Mouse (Mus musculus): ENCODE measurements at regions not wholly inside any gene's neighbourhood (a gene's known extent, or its start where the extent isn't known, plus 50 kb on each side); places are given as distances from the start of the nearest gene placed in this dataset.

- intact Hi-C loops (cut with DNase I), result no loop called here
- DNase-seq, result no peak
Measured at GRCm38 (mm10) chr10:17042973-17043372, 680.0 kb upstream of the Cited2 start.

GRCm38 (mm10) chr10:17046765-17047164 lies 676.3 kb upstream of the Cited2 start:
- no peak for DNase-seq
- intact Hi-C loops (cut with DNase I), result no loop called here

GRCm38 (mm10) chr10:17072906-17073305 lies 650.1 kb upstream of the Cited2 start:
- intact Hi-C loops (cut with DNase I), result no loop called here

GRCm38 (mm10) chr10:17074013-17074401 lies 649.0 kb upstream of the Cited2 start:
- no peak for DNase-seq
- intact Hi-C loops (cut with DNase I), result no loop called here

More at GRCm38 (mm10) chr10:17072906-17073305, 650.1 kb upstream of the Cited2 start:
- DNase-seq, result no peak

GRCm38 (mm10) chr10:17074402-17075027 lies 648.5 kb upstream of the Cited2 start:
- no peak for DNase-seq
- intact Hi-C loops (cut with DNase I), result loop anchor here (5.0 kb wide), 1 partner anchor 648 kb away; the partner anchor contains the start of gene Cited2

- intact Hi-C loops (cut with DNase I), result loop anchor here (5.0 kb wide), 1 partner anchor 647 kb away; the partner anchor contains the start of gene Cited2
Measured at GRCm38 (mm10) chr10:17075147-17075546, 647.9 kb upstream of the Cited2 start.

GRCm38 (mm10) chr10:17075576-17075975 lies 647.4 kb upstream of the Cited2 start:
- intact Hi-C loops (cut with DNase I), result loop anchor here (5.0 kb wide), 1 partner anchor 647 kb away; the partner anchor contains the start of gene Cited2

More at GRCm38 (mm10) chr10:17075147-17075546, 647.9 kb upstream of the Cited2 start:
- no peak for DNase-seq

GRCm38 (mm10) chr10:17076186-17076585 lies 646.8 kb upstream of the Cited2 start:
- intact Hi-C loops (cut with DNase I), result loop anchor here (5.0 kb wide), 1 partner anchor 646 kb away; the partner anchor contains the start of gene Cited2
- no peak for DNase-seq

More at GRCm38 (mm10) chr10:17075576-17075975, 647.4 kb upstream of the Cited2 start:
- no peak for DNase-seq

- DNase-seq, result no peak
- intact Hi-C loops (cut with DNase I), result loop anchor here (5.0 kb wide), 1 partner anchor 645 kb away; the partner anchor contains the start of gene Cited2
Measured at GRCm38 (mm10) chr10:17077580-17077979, 645.4 kb upstream of the Cited2 start.

GRCm38 (mm10) chr10:17080818-17081217 lies 642.2 kb upstream of the Cited2 start:
- intact Hi-C loops (cut with DNase I), result no loop called here
- DNase-seq, result no peak

GRCm38 (mm10) chr10:17082926-17083325 lies 640.1 kb upstream of the Cited2 start:
- DNase-seq, result no peak
- intact Hi-C loops (cut with DNase I), result no loop called here

- intact Hi-C loops (cut with DNase I), result no loop called here
Measured at GRCm38 (mm10) chr10:17102065-17102464, 621.0 kb upstream of the Cited2 start.

GRCm38 (mm10) chr10:17103416-17103815 lies 619.6 kb upstream of the Cited2 start:
- no peak for DNase-seq
- intact Hi-C loops (cut with DNase I), result no loop called here

More at GRCm38 (mm10) chr10:17102065-17102464, 621.0 kb upstream of the Cited2 start:
- no peak for DNase-seq

- intact Hi-C loops (cut with DNase I), result no loop called here
- no peak for DNase-seq
Measured at GRCm38 (mm10) chr10:17106831-17107230, 616.2 kb upstream of the Cited2 start.

- intact Hi-C loops (cut with DNase I), result no loop called here
- no peak for DNase-seq
Measured at GRCm38 (mm10) chr10:17111071-17111470, 611.9 kb upstream of the Cited2 start.

- intact Hi-C loops (cut with DNase I), result no loop called here
- DNase-seq, result no peak
Measured at GRCm38 (mm10) chr10:17114805-17115204, 608.2 kb upstream of the Cited2 start.

- DNase-seq, result no peak
- intact Hi-C loops (cut with DNase I), result loop anchor here (5.0 kb wide), 2 partner anchors 103 to 598 kb away; no protein-coding TSS in a partner anchor
Measured at GRCm38 (mm10) chr10:17129391-17130163, 593.4 kb upstream of the Cited2 start.

GRCm38 (mm10) chr10:17130661-17131060 lies 592.4 kb upstream of the Cited2 start:
- intact Hi-C loops (cut with DNase I), result loop anchor here (5.0 kb wide), 2 partner anchors 102 to 597 kb away; no protein-coding TSS in a partner anchor
- no peak for DNase-seq

- intact Hi-C loops (cut with DNase I), result loop anchor here (5.0 kb wide), 2 partner anchors 101 to 596 kb away; no protein-coding TSS in a partner anchor
- peak; percentile 5 to 6 for DNase-seq
Measured at GRCm38 (mm10) chr10:17131763-17132162, 591.3 kb upstream of the Cited2 start.

GRCm38 (mm10) chr10:17175385-17175784 lies 547.6 kb upstream of the Cited2 start:
- no peak for DNase-seq
- intact Hi-C loops (cut with DNase I), result no loop called here

- no peak for DNase-seq
- intact Hi-C loops (cut with DNase I), result no loop called here
Measured at GRCm38 (mm10) chr10:17177054-17177453, 546.0 kb upstream of the Cited2 start.

Measured in heart, postnatal 36 days (tissue).